Mouse (Mus musculus): Measurements from ENCODE around the gene Map3k14.

Map3k14 gene

DNA sequence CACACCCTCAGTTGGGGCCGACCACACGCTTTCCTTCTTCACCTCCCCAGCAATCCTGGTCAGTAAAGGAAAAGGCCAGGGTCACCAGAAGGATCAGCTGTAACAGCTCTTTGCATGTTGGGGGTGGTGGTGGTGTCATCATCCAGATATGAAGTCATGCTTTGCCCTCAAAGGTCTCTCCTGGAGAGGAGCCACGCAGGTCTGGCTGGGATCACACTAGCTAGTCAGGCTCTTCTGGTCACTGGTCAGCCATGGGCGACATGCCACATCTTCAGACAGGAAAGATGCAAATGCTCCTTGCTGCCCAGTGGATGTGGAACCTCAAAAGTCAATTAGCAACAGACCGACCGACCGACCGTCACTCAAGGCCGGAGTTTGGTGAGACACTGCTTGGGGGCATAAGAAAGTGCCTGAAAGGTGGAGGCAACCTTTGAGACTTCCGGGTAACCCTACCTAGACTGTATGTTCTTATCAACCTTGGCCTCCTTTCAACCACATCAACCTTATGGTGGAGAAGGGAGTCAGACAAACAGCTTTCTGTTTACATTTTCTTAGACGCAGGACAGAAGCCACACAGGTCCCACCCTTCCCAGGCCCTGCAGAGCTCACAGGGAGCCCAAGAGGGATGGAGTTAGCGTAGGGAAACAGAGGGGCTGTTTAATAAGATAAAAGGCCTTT is 6.6 kb downstream of the Map3k14 start:
- Histone ChIP-seq H3K9me3 (ENCODE audit: low read length) (no peaks in the 10 kb centered on the region), H3K27me3 (ENCODE audit: insufficient read depth, low read length) (no peaks in the 10 kb centered on the region), H3K4me3 (replicated peaks; ENCODE audit: low read length) (no peak overlapping the region), H3K4me1 (replicated peaks; ENCODE audit: low read depth, low read length) (peaks cover 7% of the 10 kb centered on the region; the same call in 1 of the 2 replicates), H3K36me3 (ENCODE audit: insufficient read depth, low read length) (no peaks in the 10 kb centered on the region)
- no peak for TF ChIP-seq POU5F1 (IDR thresholded peaks at IDR 0.05; ENCODE audit: borderline replicate concordance, low read length)
- no peak for TF ChIP-seq CTCF (conservative IDR thresholded peaks at IDR 0.05; ENCODE audit: low read length)
- TF ChIP-seq NANOG (IDR thresholded peaks at IDR 0.05; ENCODE audit: borderline replicate concordance, low read length): no peak

DNA sequence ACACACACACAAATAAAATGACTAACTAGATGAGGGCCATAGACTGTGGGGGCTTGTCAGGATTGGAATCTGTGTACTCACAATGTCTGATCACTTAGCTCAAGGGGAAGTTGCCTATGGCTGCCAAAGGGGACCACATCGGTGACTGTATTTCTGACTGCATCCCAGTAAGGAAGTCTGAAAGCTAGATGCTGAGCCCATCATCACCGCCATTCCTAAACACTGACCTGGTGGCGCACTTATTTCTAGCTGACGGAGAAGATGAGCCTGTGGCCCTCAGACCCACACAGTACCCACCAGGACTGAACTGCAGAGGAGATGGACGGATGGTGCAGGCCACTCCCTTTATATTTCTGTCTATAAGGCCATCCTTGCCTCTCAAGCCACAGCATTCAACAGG is 7.2 kb downstream of the Map3k14 start:
- no peaks in the 10 kb centered on the region for H3K9me3 ChIP-seq (ENCODE audit: low read length)
- H3K27me3 ChIP-seq (ENCODE audit: insufficient read depth, low read length): no peaks in the 10 kb centered on the region
- no peaks in the 10 kb centered on the region for H3K36me3 ChIP-seq (ENCODE audit: insufficient read depth, low read length)
- peaks cover 7% of the 10 kb centered on the region; the same call in 1 of the 2 replicates for H3K4me1 ChIP-seq (replicated peaks; ENCODE audit: low read depth, low read length)
- H3K4me3 ChIP-seq (replicated peaks; ENCODE audit: low read length): no peak overlapping the region
- TF ChIP-seq POU5F1 (IDR thresholded peaks at IDR 0.05; ENCODE audit: borderline replicate concordance, low read length): no peak
- TF ChIP-seq NANOG (IDR thresholded peaks at IDR 0.05; ENCODE audit: borderline replicate concordance, low read length): no peak
- TF ChIP-seq CTCF (conservative IDR thresholded peaks at IDR 0.05; ENCODE audit: low read length): no peak

DNA sequence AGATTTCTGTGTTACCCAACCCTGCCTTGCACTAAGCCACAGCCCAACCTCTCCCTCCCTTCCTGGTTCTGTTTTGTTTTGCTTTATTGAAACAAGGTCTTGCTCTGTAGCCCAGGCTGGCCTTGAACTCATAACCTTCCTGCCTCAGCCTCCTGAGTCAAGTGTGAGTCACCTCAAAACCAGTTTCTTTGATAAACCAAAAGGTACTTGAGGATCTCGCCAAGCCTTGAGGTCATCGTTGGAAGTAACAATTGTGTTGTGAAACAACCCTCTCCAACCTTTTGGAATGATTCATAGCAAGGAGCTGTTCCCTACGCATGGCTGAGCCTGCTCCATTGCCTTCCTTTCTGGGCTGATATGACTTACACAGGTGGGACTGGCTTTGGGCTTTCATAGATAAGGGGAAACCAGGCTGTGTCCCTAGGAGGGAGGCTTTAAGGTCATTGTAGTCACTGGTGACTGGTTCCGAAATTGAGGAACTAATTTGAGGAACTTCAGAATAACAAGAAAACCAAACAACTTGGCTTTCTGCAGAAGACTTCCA is 9.3 kb downstream of the Map3k14 start:
- Histone ChIP-seq H3K4me3 (replicated peaks; ENCODE audit: low read length) (no peak overlapping the region), H3K27me3 (ENCODE audit: insufficient read depth, low read length) (no peaks in the 10 kb centered on the region), H3K9me3 (ENCODE audit: low read length) (no peaks in the 10 kb centered on the region), H3K4me1 (replicated peaks; ENCODE audit: low read depth, low read length) (peaks cover 9% of the 10 kb centered on the region; the same call in 1 of the 2 replicates), H3K36me3 (ENCODE audit: insufficient read depth, low read length) (no peaks in the 10 kb centered on the region)
- no peak for TF ChIP-seq CTCF (conservative IDR thresholded peaks at IDR 0.05; ENCODE audit: low read length)
- no peak for TF ChIP-seq NANOG (IDR thresholded peaks at IDR 0.05; ENCODE audit: borderline replicate concordance, low read length)
- TF ChIP-seq POU5F1 (IDR thresholded peaks at IDR 0.05; ENCODE audit: borderline replicate concordance, low read length): no peak

- TF ChIP-seq CTCF (conservative IDR thresholded peaks at IDR 0.05; ENCODE audit: low read length) (no peak), NANOG (IDR thresholded peaks at IDR 0.05; ENCODE audit: borderline replicate concordance, low read length) (no peak), POU5F1 (IDR thresholded peaks at IDR 0.05; ENCODE audit: borderline replicate concordance, low read length) (no peak)
- no peaks in the 10 kb centered on the region for H3K9me3 ChIP-seq (ENCODE audit: low read length)
- H3K4me3 ChIP-seq (replicated peaks; ENCODE audit: low read length): no peak overlapping the region
- H3K4me1 ChIP-seq (replicated peaks; ENCODE audit: low read depth, low read length): peaks cover 5% of the 10 kb centered on the region; the same call in 1 of the 2 replicates
- H3K27me3 ChIP-seq (ENCODE audit: insufficient read depth, low read length): no peaks in the 10 kb centered on the region
- H3K36me3 ChIP-seq (ENCODE audit: insufficient read depth, low read length): no peaks in the 10 kb centered on the region
Measured at GRCm38 (mm10) chr11:103253605-103254004, 13.7 kb downstream of the Map3k14 start.

DNA sequence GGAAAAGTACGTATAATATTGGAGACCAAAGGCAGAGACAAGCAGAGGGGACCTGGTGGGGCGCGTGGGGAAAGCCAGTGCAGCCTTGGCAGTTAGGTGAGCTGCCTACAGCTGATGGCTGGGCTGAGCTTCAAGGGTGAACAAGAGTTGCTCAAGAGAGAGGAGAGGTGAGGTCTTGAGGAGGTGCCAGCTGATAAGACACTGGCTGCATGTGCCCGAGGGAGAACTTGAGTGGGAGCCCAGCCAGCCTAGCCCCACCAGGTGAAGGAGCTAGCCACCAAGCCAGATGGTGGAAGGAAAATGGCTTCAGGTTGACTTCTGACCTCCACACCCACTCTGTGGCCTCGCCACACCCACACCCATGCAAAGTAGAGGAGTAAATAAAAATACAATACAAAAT is 14.9 kb downstream of the Map3k14 start:
- no peak for TF ChIP-seq NANOG (IDR thresholded peaks at IDR 0.05; ENCODE audit: borderline replicate concordance, low read length)
- TF ChIP-seq CTCF (conservative IDR thresholded peaks at IDR 0.05; ENCODE audit: low read length): no peak
- no peak for TF ChIP-seq POU5F1 (IDR thresholded peaks at IDR 0.05; ENCODE audit: borderline replicate concordance, low read length)
- Histone ChIP-seq H3K4me3 (replicated peaks; ENCODE audit: low read length) (no peak overlapping the region), H3K4me1 (replicated peaks; ENCODE audit: low read depth, low read length) (peaks cover 8% of the 10 kb centered on the region; the same call in 1 of the 2 replicates), H3K9me3 (ENCODE audit: low read length) (no peaks in the 10 kb centered on the region), H3K36me3 (ENCODE audit: insufficient read depth, low read length) (no peaks in the 10 kb centered on the region), H3K27me3 (ENCODE audit: insufficient read depth, low read length) (no peaks in the 10 kb centered on the region)

DNA sequence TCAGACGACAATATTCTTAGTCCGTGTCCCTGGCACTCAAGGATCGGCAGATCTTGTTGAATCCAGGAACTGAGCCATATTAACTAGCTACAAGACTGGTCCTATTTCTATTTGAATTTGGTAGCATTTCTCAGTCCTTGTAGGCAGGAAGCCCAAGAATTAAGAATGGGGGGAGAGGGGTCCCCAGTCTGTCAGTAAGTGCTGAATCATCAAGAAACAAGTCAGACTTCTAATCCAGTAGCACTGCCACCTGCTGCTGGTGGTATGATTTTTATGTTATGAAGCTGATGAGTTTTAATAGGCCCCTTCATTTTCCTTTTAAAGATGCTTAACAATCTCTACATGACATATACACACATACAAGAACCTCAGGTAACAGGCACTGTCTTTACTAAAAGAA is 16.9 kb downstream of the Map3k14 start:
- no peak for TF ChIP-seq CTCF (conservative IDR thresholded peaks at IDR 0.05; ENCODE audit: low read length)
- no peak for TF ChIP-seq NANOG (IDR thresholded peaks at IDR 0.05; ENCODE audit: borderline replicate concordance, low read length)
- TF ChIP-seq POU5F1 (IDR thresholded peaks at IDR 0.05; ENCODE audit: borderline replicate concordance, low read length): no peak
- H3K36me3 ChIP-seq (ENCODE audit: insufficient read depth, low read length): no peaks in the 10 kb centered on the region

GRCm38 (mm10) chr11:103249509-103249908 is 17.8 kb downstream of the Map3k14 start:
- no peak for TF ChIP-seq NANOG (IDR thresholded peaks at IDR 0.05; ENCODE audit: borderline replicate concordance, low read length)
- no peak for TF ChIP-seq POU5F1 (IDR thresholded peaks at IDR 0.05; ENCODE audit: borderline replicate concordance, low read length)
- no peak for TF ChIP-seq CTCF (conservative IDR thresholded peaks at IDR 0.05; ENCODE audit: low read length)
- no peaks in the 10 kb centered on the region for H3K9me3 ChIP-seq (ENCODE audit: low read length)
- no peaks in the 10 kb centered on the region for H3K36me3 ChIP-seq (ENCODE audit: insufficient read depth, low read length)
- peaks cover 23% of the 10 kb centered on the region for H3K4me1 ChIP-seq (replicated peaks; ENCODE audit: low read depth, low read length)
- no peak overlapping the region for H3K4me3 ChIP-seq (replicated peaks; ENCODE audit: low read length)
- H3K27me3 ChIP-seq (ENCODE audit: insufficient read depth, low read length): no peaks in the 10 kb centered on the region

More for the DNA sequence above, 16.9 kb downstream of the Map3k14 start:
- Histone ChIP-seq H3K27me3 (ENCODE audit: insufficient read depth, low read length) (no peaks in the 10 kb centered on the region), H3K4me3 (replicated peaks; ENCODE audit: low read length) (no peak overlapping the region), H3K4me1 (replicated peaks; ENCODE audit: low read depth, low read length) (peaks cover 23% of the 10 kb centered on the region), H3K9me3 (ENCODE audit: low read length) (no peaks in the 10 kb centered on the region)

DNA sequence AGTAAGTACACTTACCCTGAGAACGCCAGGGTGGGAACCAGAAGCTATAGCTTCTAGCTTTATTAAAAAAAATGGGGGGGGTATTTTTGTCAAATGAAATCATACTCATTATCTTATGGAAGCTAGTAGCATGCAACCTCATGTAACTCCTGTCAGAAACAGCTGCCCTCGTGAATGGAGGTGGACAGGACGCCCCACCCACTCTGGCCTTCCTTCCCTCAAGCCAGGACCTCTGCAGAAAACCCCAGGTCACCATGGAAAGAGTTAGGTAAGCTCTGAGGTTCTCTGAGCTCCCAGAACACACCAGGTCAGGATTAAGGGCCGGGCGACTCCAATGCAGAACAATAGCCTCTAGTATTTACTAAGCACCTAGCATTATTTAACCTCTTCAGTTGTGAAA is 18.4 kb downstream of the Map3k14 start:
- TF ChIP-seq CTCF (conservative IDR thresholded peaks at IDR 0.05; ENCODE audit: low read length): no peak
- Histone ChIP-seq H3K4me3 (replicated peaks; ENCODE audit: low read length) (no peak overlapping the region), H3K9me3 (ENCODE audit: low read length) (no peaks in the 10 kb centered on the region), H3K4me1 (replicated peaks; ENCODE audit: low read depth, low read length) (peaks cover 23% of the 10 kb centered on the region), H3K36me3 (ENCODE audit: insufficient read depth, low read length) (no peaks in the 10 kb centered on the region), H3K27me3 (ENCODE audit: insufficient read depth, low read length) (no peaks in the 10 kb centered on the region)
